28 mouse cellular contexts compared by ENCODE assay signal in genomic region chr2:144782481-144782880, GRCm38 (mm10). TPM values are rescaled to one million over a fixed set of nuclear protein-coding genes. Genes with fewer than 3 reads are reported as not detected.
DNase-seq lines count a peak whose midpoint lies in the region; ATAC-seq lines count a peak whose summit lies in the region.
"Had no signal": no experiment of that assay in that cellular context is flagged by ENCODE, and none has a peak within 500 bp of the region (broad histone marks: within the 10 kb centered on the region; RNA-seq: fewer than 3 reads in every experiment).

No protein-coding gene starts in this region.

- no peaks in the 10 kb centered on the region for H3K36me3 ChIP-seq in kidney, embryonic 14.5 days (ENCODE audit: control insufficient read depth, insufficient read depth, low read length)
- H3K36me3 ChIP-seq in hindbrain, embryonic 11.5 days (ENCODE audit: control insufficient read depth, insufficient read depth, low read length): no peaks in the 10 kb centered on the region
- H3K36me3 ChIP-seq: embryonic facial prominence, embryonic 13.5 days; forebrain, embryonic 12.5 days; G1E; heart, embryonic 13.5 days; hindbrain, embryonic 13.5 days had no signal

- H3K4me1 ChIP-seq in kidney, embryonic 14.5 days (ENCODE audit: control insufficient read depth, insufficient read depth, low read length): no peaks in the 10 kb centered on the region
- no peaks in the 10 kb centered on the region for H3K4me1 ChIP-seq in hindbrain, embryonic 11.5 days (replicated peaks; ENCODE audit: control insufficient read depth, insufficient read depth, low read length)
- H3K4me1 ChIP-seq: embryonic facial prominence, embryonic 13.5 days; forebrain, embryonic 12.5 days had no signal

- no peak overlapping the region for H3K4me3 ChIP-seq in kidney, embryonic 14.5 days (ENCODE audit: low read length)
- no peak overlapping the region for H3K4me3 ChIP-seq in hindbrain, embryonic 11.5 days (ENCODE audit: low read depth, low read length)
- H3K4me3 ChIP-seq: embryonic facial prominence, embryonic 13.5 days; forebrain, embryonic 12.5 days; gastrocnemius, adult 2 months; heart, embryonic 13.5 days; hindbrain, embryonic 13.5 days had no signal

- 60% methylated on average over 4 of the region's 4 CpGs for WGBS in kidney, embryonic 14.5 days
- 75% methylated on average over 4 of the region's 4 CpGs for WGBS in hindbrain, embryonic 11.5 days

- DNase-seq in adrenal gland, adult 2 months: peak; percentile 9
- DNase-seq in adrenal gland, postnatal 4 days (ENCODE audit: low spot score in 2 of 2): no peak
- peak; percentile 9 for DNase-seq in kidney, adult 18-20 months
- peak; percentile 39 to 44 for DNase-seq in kidney, postnatal 25 days
- no peak for DNase-seq in T-cell, adult 2 months (ENCODE audit: low spot score)
- no peak for DNase-seq in gastrocnemius, adult 18-20 months (ENCODE audit: low spot score)
- no peak for DNase-seq in hindbrain, embryonic 11.5 days (ENCODE audit: low spot score)
- DNase-seq: adrenal gland, postnatal 25 days; B cell, adult 2 months; cerebellum, adult 2 months; cerebellum, postnatal 10 days; embryo, embryonic 11 days; gastrocnemius, adult 2 months; gastrocnemius, postnatal 25 days; heart, postnatal 36 days had no signal

- H3K4me2 ChIP-seq in kidney, embryonic 14.5 days (replicated peaks; ENCODE audit: low read depth, low read length): no peak overlapping the region
- H3K4me2 ChIP-seq in hindbrain, embryonic 11.5 days (replicated peaks; ENCODE audit: low read depth, low read length): no peak overlapping the region
- H3K4me2 ChIP-seq: embryonic facial prominence, embryonic 13.5 days; forebrain, embryonic 12.5 days; heart, embryonic 13.5 days; hindbrain, embryonic 13.5 days had no signal

- H3K9me3 ChIP-seq in kidney, embryonic 14.5 days (ENCODE audit: control insufficient read depth, low read length): no peaks in the 10 kb centered on the region
- H3K9me3 ChIP-seq in hindbrain, embryonic 11.5 days (ENCODE audit: control insufficient read depth, low read length): no peaks in the 10 kb centered on the region
- H3K9me3 ChIP-seq: embryonic facial prominence, embryonic 13.5 days; forebrain, embryonic 12.5 days; G1E; heart, embryonic 13.5 days; hindbrain, embryonic 13.5 days had no signal

- ATAC-seq in kidney, embryonic 14.5 days (ENCODE audit: low FRiP score, low TSS enrichment): 0 out of 2 replicates have a peak, but pooled peaks have one; percentile 46
- ATAC-seq in hindbrain, embryonic 11.5 days (ENCODE audit: low FRiP score): no peak
- ATAC-seq: activated CD4-positive, CD25-positive, alpha-beta regulatory T cell, adult 4 months; CD4-positive, CD25-positive, alpha-beta regulatory T cell, adult 4 months; forebrain, embryonic 16.5 days; hindbrain, postnatal 0 days had no signal

- no peak overlapping the region for H3K9ac ChIP-seq in kidney, embryonic 14.5 days (ENCODE audit: low read depth, low read length)
- no peak overlapping the region for H3K9ac ChIP-seq in hindbrain, embryonic 11.5 days (ENCODE audit: low read depth, low read length)
- H3K9ac ChIP-seq: embryonic facial prominence, embryonic 13.5 days; forebrain, embryonic 12.5 days; heart, embryonic 13.5 days; hindbrain, embryonic 13.5 days had no signal

- no peak overlapping the region for H3K27ac ChIP-seq in kidney, embryonic 14.5 days (ENCODE audit: low read depth, low read length)
- no peak overlapping the region for H3K27ac ChIP-seq in hindbrain, embryonic 11.5 days (ENCODE audit: low read depth, low read length)
- H3K27ac ChIP-seq: embryonic facial prominence, embryonic 13.5 days; forebrain, embryonic 12.5 days; gastrocnemius, adult 2 months; heart, embryonic 13.5 days; hindbrain, embryonic 13.5 days; hindbrain, postnatal 0 days had no signal

- no peaks in the 10 kb centered on the region for H3K27me3 ChIP-seq in kidney, embryonic 14.5 days (ENCODE audit: control insufficient read depth, insufficient read depth, low read length)
- H3K27me3 ChIP-seq in hindbrain, embryonic 11.5 days (ENCODE audit: control insufficient read depth, insufficient read depth, low read length): no peaks in the 10 kb centered on the region
- H3K27me3 ChIP-seq: embryonic facial prominence, embryonic 13.5 days; forebrain, embryonic 12.5 days; heart, embryonic 13.5 days; hindbrain, embryonic 13.5 days had no signal

RNA-seq across cellular contexts. Expression of gene Scp2d1, which starts 41.0 kb away (rescaled TPM):
- not detected for total RNA-seq in adrenal gland, adult 2 months (2021)
- polyA plus RNA-seq in adrenal gland, adult 2 months (2012; rRNA removed): not detected in 2 replicates
- not detected for total RNA-seq in adrenal gland, postnatal 4 days (2021)
- polyA plus RNA-seq in kidney, embryonic 14.5 days (2014; fragmentation: Nextera tagmentation; extraction: Ambion mirVana): not detected in 2 replicates
- not detected for total RNA-seq in gastrocnemius, adult 18-20 months (2021)
- not detected in 2 replicates for polyA plus RNA-seq in hindbrain, embryonic 11.5 days (2014; fragmentation: Nextera tagmentation; extraction: Ambion mirVana)
- total RNA-seq: adrenal gland, adult 18-20 months; adrenal gland, postnatal 25 days; G1E; gastrocnemius, adult 2 months; gastrocnemius, postnatal 25 days; granulocyte monocyte progenitor cell, adult 5-6 weeks; heart, postnatal 36 days; hindbrain, postnatal 0 days had no signal
- polyA plus RNA-seq: activated CD4-positive, CD25-positive, alpha-beta regulatory T cell, adult 4 months; CD4-positive, CD25-positive, alpha-beta regulatory T cell, adult 4 months; cerebellum, adult 2 months; embryonic facial prominence, embryonic 13.5 days; forebrain, embryonic 12.5 days; forebrain, embryonic 16.5 days; G1E; heart, embryonic 13.5 days; heart, postnatal 0 days; hindbrain, embryonic 13.5 days; hindbrain, postnatal 0 days had no signal

Comparison
In these comparisons a context has a peak if more than half of its experiments do, and no peak if none do; other contexts are left out.
1. DNase-seq: peak in adrenal gland, adult 2 months (single experiment), kidney, adult 18-20 months (single experiment) and kidney, postnatal 25 days (2 of 2); none in adrenal gland, postnatal 4 days (0 of 2), T-cell, adult 2 months (single experiment), gastrocnemius, adult 18-20 months (single experiment) and hindbrain, embryonic 11.5 days (single experiment).